Mouse (Mus musculus) layer of hippocampus, postnatal 14 days (tissue): ENCODE results near the gene Ndufs3. TPM values are rescaled to one million over a fixed set of nuclear protein-coding genes. Genes with fewer than 3 reads are reported as not detected.
A peak's percentile ranks its signal among the peaks of the same experiment; 100 is the strongest.

ENCODE experiments used
- DNase-seq, 2 experiments: peaks; one replicate each; pipeline ENCODE4 v3.0.0; 2021 to 2022; ENCODE audit warnings: low spot score in 2 of 2, mixed read lengths in 1 of 2
- long read RNA-seq, 2 experiments: library from polyadenylated mRNA; stranded (forward); transcript quantifications; one replicate each; pipeline ENCODE4 v2.0.0; 2021
- total RNA-seq, 2 experiments: library from RNA; stranded (reverse); gene quantifications; 2 replicates each; pipeline ENCODE4 v1.2.3; 2021

Ndufs3 gene
- 100 to 1,000 TPM; 226 to 232 TPM for total RNA-seq
- long read RNA-seq, experiment 1, transcript Ndufs3-201 (7 exons, 1,046 nt), result major isoform, 170 of 183 reads
- long read RNA-seq, experiment 1, partial matches to known transcripts, result 3 of 183 reads
- long read RNA-seq, experiment 1, other reads (novel, unspliced or antisense), result 10 of 183 reads
- long read RNA-seq, experiment 2, transcript Ndufs3-201 (7 exons, 1,046 nt), result major isoform, 323 of 352 reads
- long read RNA-seq, experiment 2, partial matches to known transcripts, result 9 of 352 reads
- long read RNA-seq, experiment 2, other reads (novel, unspliced or antisense), result 20 of 352 reads

- peak; percentile 87 to 89 for DNase-seq
Measured at GRCm38 (mm10) chr2:90904076-90904855, at the start of gene Ndufs3, which contains the start of gene Kbtbd4. TSS of gene Ndufs3 (minus strand) at chr2:90904827. TSS of gene Kbtbd4 (plus strand) at chr2:90904740.

- no peak for DNase-seq
Measured at GRCm38 (mm10) chr2:90953461-90953860, 48.8 kb upstream of the Ndufs3 start.

GRCm38 (mm10) chr2:90950582-90951194, 46.1 kb upstream of the Ndufs3 start:
- DNase-seq, result no peak

DNA sequence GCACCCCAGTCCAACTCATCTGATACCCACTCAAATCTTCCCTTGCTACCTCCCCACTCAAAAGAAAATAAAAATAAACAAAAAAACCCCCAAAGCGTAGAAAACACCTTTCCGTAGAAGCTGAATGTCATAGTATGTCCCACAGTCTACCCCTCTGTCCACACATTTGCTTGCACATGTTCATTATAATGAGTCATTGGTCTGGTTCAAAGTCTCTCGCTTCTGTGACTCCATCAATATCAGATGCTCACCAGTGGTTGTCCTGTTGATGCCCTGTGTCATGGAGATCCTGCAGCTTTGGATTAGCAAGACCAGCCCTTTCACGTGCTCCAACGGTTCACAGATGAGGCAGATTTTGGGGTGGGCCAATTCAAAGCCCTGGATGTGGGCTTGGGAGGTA, 45.5 kb upstream of the Ndufs3 start:
- no peak for DNase-seq

GRCm38 (mm10) chr2:90941744-90942143, 37.1 kb upstream of the Ndufs3 start:
- no peak for DNase-seq

GRCm38 (mm10) chr2:90940233-90941229, 35.9 kb upstream of the Ndufs3 start, which contains the start of gene Celf1:
TSS of gene Celf1 (plus strand) at chr2:90940382.
- peak; percentile 73 to 77 for DNase-seq

GRCm38 (mm10) chr2:90939750-90940149, 35.1 kb upstream of the Ndufs3 start:
- DNase-seq, result no peak

DNA sequence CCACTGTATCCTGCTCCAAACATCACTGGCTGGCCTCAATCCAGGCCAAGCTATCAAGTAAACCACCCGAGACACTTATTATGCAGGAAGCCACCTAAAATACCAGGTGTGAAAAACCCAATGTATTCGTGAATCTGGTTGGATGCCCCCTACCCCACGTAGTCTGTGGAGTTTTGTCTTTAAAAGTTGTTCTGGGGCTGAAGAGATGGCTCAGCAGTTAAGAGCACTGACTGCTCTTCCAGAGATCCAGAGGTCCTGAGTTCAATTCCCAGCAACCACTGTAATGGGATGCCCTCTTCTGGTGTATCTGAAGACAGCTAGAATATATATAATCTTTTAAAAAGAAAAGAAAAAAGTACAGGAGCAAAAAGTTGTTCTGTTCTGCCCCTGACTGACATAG, 33.7 kb upstream of the Ndufs3 start:
- no peak for DNase-seq

DNA sequence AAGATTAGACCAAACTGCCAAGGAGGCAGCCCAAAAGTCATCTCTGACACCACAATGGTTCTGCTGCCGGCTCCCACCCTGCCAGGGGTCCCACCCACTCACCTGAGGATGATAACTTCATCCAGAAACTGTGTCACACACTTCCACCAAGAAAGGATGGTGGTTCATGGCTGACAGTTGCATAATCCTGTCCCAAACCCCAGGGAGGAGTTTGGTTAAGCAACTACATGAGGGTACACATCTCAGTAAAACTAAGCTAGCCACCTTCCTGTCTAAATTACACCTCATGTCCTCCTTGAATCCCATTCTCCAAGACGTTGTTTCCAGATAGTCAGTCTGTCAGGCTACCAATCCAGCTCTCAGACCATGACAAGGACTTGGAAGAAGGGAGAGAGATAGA, 27.6 kb upstream of the Ndufs3 start:
- no peak for DNase-seq

GRCm38 (mm10) chr2:90931829-90932228, 27.2 kb upstream of the Ndufs3 start:
- no peak for DNase-seq

DNA sequence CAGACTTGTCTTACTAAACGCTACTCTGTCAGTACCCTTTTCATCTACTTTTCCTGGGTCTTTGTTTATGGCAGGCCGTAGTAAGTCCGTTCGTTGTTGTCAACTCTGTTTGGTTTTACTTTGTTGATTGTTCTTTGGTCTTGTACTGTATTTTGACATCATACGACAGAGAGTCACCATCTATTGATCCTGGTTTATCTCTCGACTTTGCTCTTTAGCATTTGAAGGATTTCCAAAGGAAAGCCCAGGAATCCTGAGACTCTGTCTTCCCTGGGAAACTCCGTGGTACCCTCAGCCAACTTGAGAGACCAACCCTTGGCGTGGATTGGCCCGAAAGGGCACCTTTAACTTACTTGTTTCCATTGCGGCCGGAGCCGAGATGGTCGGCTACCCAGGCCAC, 23.9 kb upstream of the Ndufs3 start:
- no peak for DNase-seq

DNA sequence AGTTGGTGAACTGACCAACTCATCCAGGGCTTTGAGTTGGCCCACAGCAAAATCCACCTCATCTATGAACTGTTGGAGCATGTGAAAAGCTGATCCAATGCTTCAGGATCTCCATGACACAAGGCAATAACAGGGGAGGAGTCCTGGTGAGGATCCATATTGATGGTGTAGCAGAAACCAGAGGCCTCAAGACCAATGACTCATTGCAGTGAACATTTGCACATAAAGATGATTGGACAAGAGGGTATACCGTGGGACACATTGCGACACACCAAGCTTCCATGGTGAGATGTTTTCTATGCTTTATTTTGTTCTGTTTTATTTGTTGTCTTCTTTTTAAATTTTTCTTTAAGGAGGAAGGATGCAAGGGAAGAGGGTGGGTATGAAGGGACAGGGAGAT, 18.0 kb upstream of the Ndufs3 start:
- no peak for DNase-seq

- DNase-seq, result no peak
Measured at GRCm38 (mm10) chr2:90921178-90921577, 16.6 kb upstream of the Ndufs3 start.

GRCm38 (mm10) chr2:90917999-90918698, 13.5 kb upstream of the Ndufs3 start:
- no peak for DNase-seq

GRCm38 (mm10) chr2:90917233-90917998, 12.8 kb upstream of the Ndufs3 start:
- DNase-seq, result peak; percentile 43 to 73

GRCm38 (mm10) chr2:90916560-90917232, 12.1 kb upstream of the Ndufs3 start:
- DNase-seq, result no peak

GRCm38 (mm10) chr2:90915516-90915915, 10.9 kb upstream of the Ndufs3 start:
- no peak for DNase-seq

DNA sequence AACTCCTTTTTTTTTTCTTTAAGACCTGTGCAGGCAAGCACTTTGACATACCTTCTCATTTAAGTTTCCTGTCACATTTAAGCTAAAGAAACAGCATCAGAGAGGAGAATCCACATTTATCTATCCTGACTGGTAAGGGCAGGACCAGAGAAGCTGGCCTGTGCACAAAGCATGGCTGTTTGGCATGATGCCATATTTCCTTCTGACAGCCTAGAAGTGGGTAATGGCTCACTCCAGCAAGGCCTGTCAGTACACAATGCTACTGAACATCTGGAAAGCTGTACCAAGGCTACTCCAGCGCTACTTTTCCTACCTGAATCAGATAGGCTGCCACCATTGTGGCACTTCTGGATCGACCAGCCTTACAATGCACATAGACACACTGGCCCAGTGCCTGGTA, 9.0 kb upstream of the Ndufs3 start:
- no peak for DNase-seq

DNA sequence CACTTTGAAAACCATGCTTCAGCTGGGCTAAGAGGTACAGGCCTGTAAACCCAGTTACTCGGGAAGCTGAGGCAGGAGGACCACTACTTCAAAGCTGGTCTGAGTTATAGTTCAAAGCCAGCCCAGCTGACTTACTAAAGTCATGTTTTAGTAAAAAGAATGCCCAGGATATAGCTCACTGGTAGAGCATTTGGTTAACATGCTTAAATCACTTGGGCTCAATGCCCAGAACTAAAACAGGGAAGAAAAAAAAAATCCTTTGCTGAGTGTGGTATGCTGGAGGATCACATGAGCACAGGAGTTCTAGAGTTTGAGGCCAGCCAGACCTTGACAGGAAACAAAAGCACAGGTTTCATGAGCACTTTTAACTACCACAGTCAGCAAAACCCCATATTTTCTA, 7.0 kb upstream of the Ndufs3 start:
- DNase-seq, result no peak
